Mouse (Mus musculus): ENCODE data around the gene Rpl18a.

- no peak for TF ChIP-seq CTCF (IDR thresholded peaks at IDR 0.05; ENCODE audit: insufficient read depth, low read length)
- no peak for TF ChIP-seq POLR2A (IDR thresholded peaks at IDR 0.05; ENCODE audit: borderline replicate concordance, extremely low read depth, low read depth, low read length)
Observed at GRCm38 (mm10) chr8:70924151-70924550, 26.9 kb upstream of the Rpl18a start.

Measured in lung, adult 2 months (tissue).